Mouse (Mus musculus): ENCODE results near the gene Togaram1. TPM values are rescaled to one million over a fixed set of nuclear protein-coding genes. Genes with fewer than 3 reads are reported as not detected.

Gene Togaram1
- 14.0 and 16.5 TPM in 2 replicates for polyA plus RNA-seq (2015; fragmentation: Nextera tagmentation; extraction: Ambion mirVana)

DNA sequence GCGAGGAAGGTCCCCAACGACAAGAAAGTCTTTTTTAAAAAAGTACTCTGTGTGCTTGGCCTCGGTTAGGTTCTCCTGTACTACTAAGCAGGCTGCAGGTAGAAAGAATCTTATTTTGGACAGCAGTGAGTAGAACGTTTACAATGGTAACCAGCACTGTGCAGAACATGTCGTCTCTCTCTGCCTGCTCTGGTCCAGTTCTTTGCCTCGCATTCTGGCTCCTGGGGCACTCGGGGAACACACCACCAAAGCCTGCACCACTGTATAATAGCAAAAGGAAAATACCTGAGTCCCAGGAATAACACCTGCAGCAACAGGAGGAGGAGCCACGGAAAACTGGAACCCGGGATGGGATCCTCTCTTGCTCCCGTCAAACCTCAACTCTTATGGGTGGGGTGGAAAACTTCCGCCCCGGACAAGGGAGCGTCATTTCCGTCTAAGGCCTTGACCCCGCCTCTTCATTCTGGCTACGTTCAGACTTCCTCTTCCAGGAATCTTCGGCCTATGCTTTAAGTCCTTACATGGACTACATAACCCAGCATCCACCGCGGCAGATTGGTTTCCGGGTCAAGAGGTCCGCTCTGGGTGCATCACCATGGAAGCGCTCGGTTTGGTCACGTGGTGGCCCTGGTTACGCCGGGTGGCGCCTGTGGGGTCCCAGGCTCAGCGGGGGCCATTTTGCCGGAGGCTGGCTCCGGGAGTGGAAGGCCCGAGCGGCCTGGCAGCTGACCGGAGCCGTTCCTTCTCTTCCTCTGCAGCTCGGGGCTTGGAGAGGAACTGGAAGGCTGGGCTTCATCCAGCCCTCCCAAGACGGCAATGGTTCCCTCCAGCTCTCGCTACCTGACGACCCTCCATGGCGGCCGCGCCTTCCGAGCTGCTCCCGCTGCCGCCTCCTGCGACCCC lies at the start of gene Togaram1, which contains the start of gene Klhl28:
TSS of gene Togaram1 (plus strand) at position 681 of the 903 bp plus-strand sequence.
TSS of gene Klhl28 (minus strand) at position 411 of the 903 bp plus-strand sequence.
- peaks cover 19% of the 10 kb centered on the region for H3K4me1 ChIP-seq (replicated peaks)
- H3K36me3 ChIP-seq = no peaks in the 10 kb centered on the region
- ATAC-seq (replicated peaks; ENCODE audit: insufficient number of reproducible peaks, insufficient read depth, low FRiP score, low read depth) = peak; percentile 99
- peak within 1 kb of the TSS; percentile 87 for H3K4me2 ChIP-seq
- H3K9ac ChIP-seq = peak within 1 kb of the TSS; percentile 97
- H3K27ac ChIP-seq = peak within 1 kb of the TSS; percentile 93
- under 1% methylated on average over 45 of the region's 45 CpGs for WGBS
- no peaks in the 10 kb centered on the region for H3K9me3 ChIP-seq (replicated peaks)
- H3K4me3 ChIP-seq = peak within 1 kb of the TSS; percentile 95
- no peaks in the 10 kb centered on the region for H3K27me3 ChIP-seq

DNA sequence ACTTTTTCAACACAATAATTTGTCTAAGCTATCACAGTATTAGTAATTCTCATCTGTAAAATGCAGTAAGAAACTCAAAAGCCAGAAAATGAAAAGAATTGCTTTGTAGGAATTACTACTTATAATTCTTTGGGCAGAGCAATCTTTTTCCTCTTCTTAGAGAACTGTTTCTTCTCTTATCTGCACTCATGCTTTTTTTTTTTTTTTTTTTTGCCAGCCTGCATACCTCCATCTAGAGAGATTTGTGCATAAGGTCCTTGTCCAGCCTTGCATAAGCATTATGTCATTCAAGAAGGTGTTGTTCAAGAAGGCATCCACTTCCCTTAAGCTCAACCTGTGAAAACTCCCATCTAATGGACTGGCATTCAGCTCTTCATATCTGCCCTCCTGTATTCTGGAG lies 48.9 kb upstream of the Togaram1 start:
- ATAC-seq (replicated peaks; ENCODE audit: insufficient number of reproducible peaks, insufficient read depth, low FRiP score, low read depth) = no peak
- Histone ChIP-seq H3K4me3 (no peak overlapping the region), H3K9me3 (replicated peaks) (no peaks in the 10 kb centered on the region), H3K4me2 (no peak overlapping the region), H3K36me3 (no peaks in the 10 kb centered on the region), H3K27me3 (no peaks in the 10 kb centered on the region), H3K27ac (no peak overlapping the region), H3K4me1 (replicated peaks) (0 out of 2 replicates have a peak, but pooled peaks cover 4% of the 10 kb centered on the region), H3K9ac (no peak overlapping the region)

DNA sequence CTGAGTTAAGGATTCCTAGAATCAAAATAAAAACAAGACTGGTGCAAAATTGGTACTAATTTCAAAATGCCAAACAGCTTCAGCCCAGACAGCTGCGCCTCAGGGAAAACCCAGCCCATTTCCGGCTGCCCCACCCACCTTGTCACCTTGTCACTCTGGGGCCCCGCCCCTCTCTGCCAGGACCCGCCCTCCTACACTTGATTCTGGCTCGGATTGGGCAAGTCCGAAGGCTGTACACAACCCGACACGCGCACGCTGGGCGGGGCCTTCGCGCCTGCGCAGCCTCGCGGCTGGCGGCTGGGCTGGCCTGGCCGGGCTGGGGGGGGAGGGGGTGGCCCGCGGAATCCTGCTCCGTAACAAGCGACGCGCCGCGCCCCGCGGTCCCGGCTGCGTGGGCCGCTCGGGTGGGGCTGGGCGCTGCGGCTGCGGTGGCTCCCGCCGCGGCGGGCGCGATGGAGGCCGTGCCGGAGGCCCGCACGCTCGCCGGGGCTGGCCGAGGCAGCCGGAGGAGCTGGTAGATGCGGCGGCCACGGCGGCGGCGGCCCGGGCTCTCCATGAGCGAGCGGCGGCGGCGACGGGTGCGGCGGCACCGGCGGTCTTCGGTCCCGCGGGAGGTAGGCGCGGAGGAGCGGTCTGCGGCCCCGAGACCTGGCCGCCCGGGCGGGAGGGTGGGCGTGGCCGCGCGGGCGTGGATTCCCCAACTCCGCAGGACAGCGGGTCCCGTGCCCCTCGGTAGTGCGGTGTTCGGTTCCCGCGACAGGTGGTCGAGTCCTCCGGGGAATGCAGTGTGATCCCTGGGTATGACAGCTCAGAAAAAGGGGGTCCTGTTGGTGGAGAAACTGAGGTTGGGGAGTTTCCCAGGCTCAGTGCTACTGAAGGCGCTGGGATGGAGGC lies 47.8 kb upstream of the Togaram1 start, which contains the start of gene Gm527:
TSS of gene Gm527 (plus strand) at position 329 of the 894 bp plus-strand sequence.
- ATAC-seq (replicated peaks; ENCODE audit: insufficient number of reproducible peaks, insufficient read depth, low FRiP score, low read depth) = peak; percentile 100
- Histone ChIP-seq H3K27ac (peak within 1 kb of the TSS; percentile 78), H3K9me3 (replicated peaks) (no peaks in the 10 kb centered on the region), H3K4me3 (peak within 1 kb of the TSS; percentile 92), H3K4me1 (replicated peaks) (0 out of 2 replicates have a peak, but pooled peaks cover 4% of the 10 kb centered on the region), H3K9ac (peak within 1 kb of the TSS; percentile 88), H3K36me3 (0 out of 2 replicates have a peak, but pooled peaks cover 7% of the 10 kb centered on the region), H3K27me3 (no peaks in the 10 kb centered on the region), H3K4me2 (peak within 1 kb of the TSS; percentile 86)
- under 1% methylated on average over 89 of the region's 93 CpGs for WGBS

DNA sequence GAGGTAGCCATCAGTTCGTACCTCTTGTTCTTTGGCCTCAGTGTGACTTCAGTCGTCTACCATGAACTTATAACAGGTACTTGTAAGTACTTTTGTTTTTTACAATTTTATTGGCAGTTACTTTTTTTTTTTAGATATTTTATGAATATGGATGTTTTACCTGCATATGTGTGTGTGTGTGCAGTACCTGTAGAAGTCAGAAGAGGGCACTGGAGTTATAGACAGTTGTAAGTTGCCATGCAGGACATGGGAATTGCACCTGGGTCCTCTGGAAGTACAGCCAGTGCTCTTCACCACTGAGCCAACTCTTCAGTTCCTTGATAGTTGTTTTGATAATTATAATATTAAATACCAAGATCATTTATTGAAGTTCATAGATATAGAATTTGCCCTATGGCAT lies 28.1 kb upstream of the Togaram1 start:
- no peak overlapping the region for H3K27ac ChIP-seq
- no peaks in the 10 kb centered on the region for H3K36me3 ChIP-seq
- no peak overlapping the region for H3K4me2 ChIP-seq
- H3K4me3 ChIP-seq = no peak overlapping the region
- WGBS = 77% methylated on average over 2 of the region's 2 CpGs
- H3K9me3 ChIP-seq (replicated peaks) = no peaks in the 10 kb centered on the region
- no peaks in the 10 kb centered on the region for H3K27me3 ChIP-seq
- no peaks in the 10 kb centered on the region for H3K4me1 ChIP-seq (replicated peaks)
- ATAC-seq (replicated peaks; ENCODE audit: insufficient number of reproducible peaks, insufficient read depth, low FRiP score, low read depth) = no peak
- no peak overlapping the region for H3K9ac ChIP-seq

DNA sequence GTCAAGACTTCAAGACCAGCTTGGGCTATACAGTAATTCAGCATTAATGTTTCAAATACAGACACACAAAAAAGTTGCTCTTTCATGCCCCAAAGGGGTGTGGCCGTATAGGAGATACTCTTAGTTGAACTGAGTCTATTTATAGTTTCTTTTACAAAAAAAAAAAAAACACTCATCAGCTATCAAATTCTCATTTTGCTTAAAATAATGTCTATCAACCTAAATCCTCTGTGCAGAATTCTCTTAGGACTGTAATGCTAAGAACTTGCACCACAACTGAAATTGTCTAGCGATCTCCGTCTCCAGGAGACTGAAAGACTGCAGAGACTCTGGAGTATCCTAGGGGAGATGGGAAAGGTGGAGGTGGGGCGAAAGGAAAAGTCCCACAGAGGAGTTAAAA lies 1.0 kb upstream of the Togaram1 start:
- no peaks in the 10 kb centered on the region for H3K9me3 ChIP-seq (replicated peaks)
- H3K4me2 ChIP-seq = peak overlapping the region; percentile 81
- H3K4me3 ChIP-seq = peak overlapping the region; percentile 95
- no peaks in the 10 kb centered on the region for H3K36me3 ChIP-seq
- H3K4me1 ChIP-seq (replicated peaks) = peaks cover 16% of the 10 kb centered on the region
- ATAC-seq (replicated peaks; ENCODE audit: insufficient number of reproducible peaks, insufficient read depth, low FRiP score, low read depth) = no peak
- H3K27ac ChIP-seq = peak overlapping the region; percentile 82
- no peaks in the 10 kb centered on the region for H3K27me3 ChIP-seq
- peak overlapping the region; percentile 67 for H3K9ac ChIP-seq
- WGBS = 9% methylated on average over 4 of the region's 4 CpGs

DNA sequence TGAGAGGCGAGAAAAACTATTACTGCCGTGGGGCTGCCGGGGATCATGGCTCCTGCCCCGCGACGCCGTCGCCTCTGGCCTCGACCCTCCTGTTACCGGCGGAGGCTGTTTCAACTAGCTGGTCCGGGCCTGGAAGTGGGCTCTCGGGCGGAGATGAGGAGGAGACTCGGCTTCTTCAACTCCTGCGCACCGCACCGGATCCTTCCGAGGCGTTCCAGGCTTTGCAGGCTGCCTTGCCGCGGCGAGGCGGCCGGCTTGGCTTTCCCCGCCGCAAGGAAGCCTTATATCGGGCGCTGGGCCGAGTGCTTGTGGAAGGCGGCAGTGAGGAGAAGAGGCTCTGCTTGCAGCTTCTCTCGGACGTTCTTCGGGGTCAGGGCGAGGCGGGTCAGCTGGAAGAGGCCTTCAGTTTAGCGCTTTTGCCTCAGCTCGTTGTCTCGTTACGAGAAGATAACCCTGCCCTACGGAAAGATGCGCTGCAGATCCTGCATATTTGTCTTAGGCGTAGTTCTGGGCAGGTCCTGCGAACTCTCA lies 562 bp downstream of the Togaram1 start:
- Histone ChIP-seq H3K27ac (peak overlapping the region; percentile 93), H3K9ac (peak overlapping the region; percentile 97), H3K36me3 (no peaks in the 10 kb centered on the region), H3K27me3 (no peaks in the 10 kb centered on the region), H3K9me3 (replicated peaks) (no peaks in the 10 kb centered on the region), H3K4me2 (peak overlapping the region; percentile 87), H3K4me1 (replicated peaks) (peaks cover 27% of the 10 kb centered on the region), H3K4me3 (peak overlapping the region; percentile 95)
- 0% methylated on average over 44 of the region's 44 CpGs for WGBS
- ATAC-seq (replicated peaks; ENCODE audit: insufficient number of reproducible peaks, insufficient read depth, low FRiP score, low read depth) = peak; percentile 25

DNA sequence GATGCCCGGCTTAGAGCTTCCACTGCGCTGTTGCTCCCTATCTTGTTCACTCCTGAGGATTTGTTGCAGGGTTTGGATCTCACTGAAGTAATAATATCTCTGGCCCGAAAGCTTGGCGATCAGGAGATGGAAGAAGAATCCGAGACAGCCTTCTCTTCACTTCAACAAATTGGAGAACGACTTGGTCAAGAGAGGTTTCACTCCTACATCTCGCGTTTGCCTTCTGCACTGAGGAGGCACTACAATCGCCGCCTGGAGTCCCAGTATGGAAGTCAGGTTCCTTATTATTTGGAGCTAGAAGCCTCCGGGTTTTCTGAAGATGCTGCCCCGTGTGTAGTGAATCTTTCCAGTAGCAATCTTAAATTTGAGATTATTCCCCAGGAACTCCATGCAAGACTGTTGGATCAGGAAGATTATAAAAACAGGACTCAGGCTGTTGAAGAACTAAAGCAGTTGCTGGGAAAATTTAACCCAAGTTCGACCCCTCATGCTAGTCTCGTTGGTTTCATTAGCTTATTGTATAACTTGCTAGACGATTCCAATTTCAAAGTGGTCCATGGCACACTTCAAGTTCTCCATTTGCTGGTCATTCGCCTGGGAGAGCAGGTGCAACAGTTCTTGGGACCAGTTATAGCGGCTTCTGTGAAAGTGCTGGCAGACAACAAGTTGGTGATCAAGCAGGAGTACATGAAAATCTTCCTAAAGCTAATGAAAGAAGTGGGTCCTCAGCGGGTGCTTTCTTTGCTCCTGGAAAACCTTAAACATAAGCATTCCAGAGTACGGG lies 1.2 kb downstream of the Togaram1 start:
- Histone ChIP-seq H3K27ac (peak overlapping the region; percentile 93), H3K4me1 (replicated peaks) (peaks cover 31% of the 10 kb centered on the region), H3K9me3 (replicated peaks) (no peaks in the 10 kb centered on the region), H3K27me3 (no peaks in the 10 kb centered on the region), H3K36me3 (no peaks in the 10 kb centered on the region), H3K4me2 (peak overlapping the region; percentile 87), H3K4me3 (peak overlapping the region; percentile 95), H3K9ac (peak overlapping the region; percentile 97)
- no peak for ATAC-seq (replicated peaks; ENCODE audit: insufficient number of reproducible peaks, insufficient read depth, low FRiP score, low read depth)
- WGBS = 4% methylated on average over 19 of the region's 19 CpGs

DNA sequence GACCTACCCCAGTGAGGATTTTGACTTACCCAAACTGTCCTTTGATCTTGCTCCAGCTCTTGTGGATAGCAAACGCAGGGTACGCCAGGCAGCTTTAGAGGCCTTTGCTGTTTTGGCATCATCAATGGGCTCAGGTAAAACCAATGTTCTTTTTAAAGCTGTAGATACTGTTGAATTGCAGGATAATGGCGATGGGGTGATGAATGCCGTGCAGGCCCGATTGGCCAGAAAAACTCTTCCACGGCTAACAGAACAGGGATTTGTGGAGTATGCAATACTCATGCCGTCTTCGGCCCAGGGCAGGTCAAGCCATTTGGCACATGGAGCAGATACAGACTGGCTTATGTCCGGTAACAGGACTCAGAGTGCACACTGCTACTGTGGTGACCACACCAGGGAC lies 1.9 kb downstream of the Togaram1 start:
- WGBS = under 1% methylated on average over 9 of the region's 9 CpGs
- Histone ChIP-seq H3K4me3 (peak overlapping the region; percentile 95), H3K27ac (peak overlapping the region; percentile 17; the same call in 1 of the 2 replicates), H3K27me3 (no peaks in the 10 kb centered on the region), H3K4me2 (peak overlapping the region; percentile 87), H3K9me3 (replicated peaks) (no peaks in the 10 kb centered on the region), H3K9ac (peak overlapping the region; percentile 97), H3K36me3 (no peaks in the 10 kb centered on the region), H3K4me1 (replicated peaks) (peaks cover 35% of the 10 kb centered on the region)
- ATAC-seq (replicated peaks; ENCODE audit: insufficient number of reproducible peaks, insufficient read depth, low FRiP score, low read depth) = no peak

DNA sequence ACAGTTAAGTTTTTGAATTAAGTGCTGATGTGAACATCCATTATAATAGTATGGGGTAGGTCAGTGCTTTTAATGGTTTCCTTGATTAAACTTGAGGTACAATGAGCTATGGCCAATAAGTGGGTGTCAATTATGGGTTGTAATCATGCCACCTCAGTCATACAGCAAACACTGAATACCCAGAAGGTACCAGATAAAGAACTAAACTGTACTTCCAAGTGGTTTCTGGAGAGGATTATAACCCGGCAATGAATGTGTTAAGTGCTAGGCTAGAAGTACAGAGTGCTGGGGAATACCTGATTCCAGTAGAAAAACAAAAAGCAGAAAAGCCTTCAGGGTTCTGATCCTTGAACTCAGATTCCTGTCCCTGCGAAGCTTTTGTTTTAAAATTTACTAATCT lies 2.5 kb downstream of the Togaram1 start:
- Histone ChIP-seq H3K4me3 (peak overlapping the region; percentile 95), H3K9me3 (replicated peaks) (no peaks in the 10 kb centered on the region), H3K4me1 (replicated peaks) (peaks cover 35% of the 10 kb centered on the region), H3K27ac (no peak overlapping the region), H3K27me3 (no peaks in the 10 kb centered on the region), H3K4me2 (peak overlapping the region; percentile 87), H3K9ac (peak overlapping the region; percentile 97), H3K36me3 (no peaks in the 10 kb centered on the region)
- no peak for ATAC-seq (replicated peaks; ENCODE audit: insufficient number of reproducible peaks, insufficient read depth, low FRiP score, low read depth)
- 3% methylated on average over 2 of the region's 2 CpGs for WGBS

DNA sequence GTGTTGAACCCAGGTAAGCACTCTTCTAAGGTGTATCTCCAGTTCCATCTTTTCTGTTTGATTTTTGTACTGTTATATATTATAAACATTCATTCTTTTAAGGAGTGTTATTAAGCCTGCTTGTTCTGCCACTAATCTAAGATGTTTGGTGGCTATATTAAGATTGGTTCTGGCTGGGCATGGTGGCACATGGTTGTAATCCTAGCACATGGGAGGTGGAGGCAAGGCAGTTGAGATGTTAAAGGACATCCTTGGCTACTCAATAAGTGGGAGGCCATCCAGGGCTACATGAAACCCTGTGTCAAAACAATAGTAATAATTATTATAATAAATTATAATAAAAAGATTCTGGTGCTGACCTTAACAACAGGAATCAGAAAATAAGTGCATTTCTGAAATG lies 5.8 kb downstream of the Togaram1 start:
- H3K9me3 ChIP-seq (replicated peaks) = no peaks in the 10 kb centered on the region
- 0 out of 2 replicates have a peak overlapping the region, but pooled peaks have one; percentile 6 for H3K4me2 ChIP-seq
- H3K4me1 ChIP-seq (replicated peaks) = peaks cover 28% of the 10 kb centered on the region
- H3K27ac ChIP-seq = no peak overlapping the region
- no peak overlapping the region for H3K9ac ChIP-seq
- H3K4me3 ChIP-seq = no peak overlapping the region
- H3K36me3 ChIP-seq = no peaks in the 10 kb centered on the region
- no peak for ATAC-seq (replicated peaks; ENCODE audit: insufficient number of reproducible peaks, insufficient read depth, low FRiP score, low read depth)
- no peaks in the 10 kb centered on the region for H3K27me3 ChIP-seq

All from heart, embryonic 15.5 days (tissue).